Mouse (Mus musculus): ENCODE results near the gene L2hgdh.
"Not testable (repeated sequence)": the region's sequence is repeated elsewhere in the genome, so short reads cannot be mapped to it uniquely, and the experiment has no call there.

L2hgdh gene

DNA sequence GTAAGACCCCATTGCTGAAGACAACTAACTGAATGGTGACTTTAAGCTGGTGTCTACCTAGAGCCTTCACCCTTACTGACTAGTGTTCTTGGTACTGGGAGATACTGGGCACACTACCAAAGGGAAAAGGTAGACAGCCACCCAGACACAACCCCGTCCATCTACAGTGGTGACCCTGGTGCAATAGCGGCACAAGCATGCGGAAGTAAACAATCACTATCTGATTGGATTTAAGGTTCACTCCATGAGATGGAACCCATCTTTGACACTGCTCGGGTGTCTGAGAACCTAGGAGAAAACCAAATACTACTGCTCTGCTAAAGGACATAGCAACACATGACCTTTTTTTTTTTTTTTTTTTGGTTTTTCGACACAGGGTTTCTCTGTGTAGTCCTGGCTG lies 63.0 kb downstream of the L2hgdh start:
- DNase-seq, result no peak

DNA sequence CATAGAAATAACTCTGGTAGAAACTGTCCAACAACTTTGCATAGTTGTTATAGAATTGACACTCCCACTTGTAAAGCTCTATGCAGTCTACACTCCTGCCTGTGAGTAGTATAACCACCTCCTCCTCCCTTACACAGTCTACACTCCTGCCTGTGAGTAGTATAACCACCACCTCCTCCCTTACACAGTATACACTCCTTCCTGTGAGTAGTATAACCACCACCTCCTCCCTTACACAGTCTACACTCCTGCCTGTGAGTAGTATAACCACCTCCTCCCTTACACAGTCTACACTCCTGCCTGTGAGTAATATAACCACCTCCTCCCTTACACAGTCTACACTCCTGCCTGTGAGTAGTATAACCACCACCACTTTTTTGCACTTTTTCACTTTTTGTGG lies 70.7 kb downstream of the L2hgdh start:
- DNase-seq, result not testable (repeated sequence)

DNA sequence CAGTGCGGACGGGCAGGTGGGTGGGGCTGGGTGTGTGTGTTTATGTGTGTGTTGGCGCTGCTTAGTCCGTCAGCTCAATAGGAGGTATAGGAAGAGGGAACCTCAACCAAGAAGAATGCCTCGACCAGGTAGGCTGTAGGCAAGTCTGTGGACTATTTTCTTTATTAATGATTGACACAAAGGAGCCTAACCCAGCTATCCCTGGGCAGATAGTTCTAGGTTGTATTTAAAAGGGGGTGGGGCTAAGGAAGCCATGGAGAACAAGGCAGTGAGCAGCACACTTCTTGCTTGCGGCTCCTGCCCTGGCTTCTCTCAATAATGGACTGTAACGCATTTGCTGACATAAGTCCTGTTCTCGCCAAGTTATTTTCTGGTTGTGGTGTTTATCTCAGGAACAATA lies 75.2 kb downstream of the L2hgdh start:
- no peak for DNase-seq

DNA sequence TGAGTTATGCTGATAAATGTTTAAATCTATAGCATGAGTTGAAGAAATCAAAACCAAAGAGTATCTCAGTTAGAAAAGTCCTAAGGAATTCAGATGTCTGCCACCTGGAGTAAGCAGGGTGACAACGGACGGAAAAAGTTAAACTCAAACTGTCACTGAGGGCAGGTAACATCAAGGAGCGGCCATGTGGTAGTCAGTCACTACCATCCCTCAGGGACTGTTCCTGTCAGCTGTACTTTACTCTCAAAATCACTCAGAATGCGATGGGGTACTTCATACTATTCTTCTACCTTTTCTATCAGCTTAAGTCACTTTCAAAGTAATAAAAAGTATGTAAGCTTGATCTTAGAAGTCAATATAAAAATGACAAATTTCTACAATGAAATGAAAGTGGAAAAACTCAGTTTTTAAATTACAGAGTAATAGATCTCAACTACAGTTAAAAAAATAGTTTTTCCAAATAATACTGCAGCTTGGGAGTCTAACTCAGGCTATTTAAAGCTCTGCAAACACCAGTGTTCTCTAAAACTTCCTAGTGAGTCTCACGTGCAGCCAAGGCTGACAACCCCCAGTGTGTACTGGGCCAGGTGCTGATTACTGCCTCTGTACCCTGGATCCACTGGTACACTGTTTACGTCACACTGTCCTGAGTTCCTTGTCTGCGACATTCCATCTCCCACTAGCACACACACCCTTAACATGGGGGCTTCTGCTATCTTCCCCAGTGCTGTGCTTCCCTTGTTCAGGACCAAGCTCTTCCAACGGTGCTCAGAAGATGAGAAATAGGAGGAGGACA lies 78.7 kb downstream of the L2hgdh start:
- no peak for DNase-seq

DNA sequence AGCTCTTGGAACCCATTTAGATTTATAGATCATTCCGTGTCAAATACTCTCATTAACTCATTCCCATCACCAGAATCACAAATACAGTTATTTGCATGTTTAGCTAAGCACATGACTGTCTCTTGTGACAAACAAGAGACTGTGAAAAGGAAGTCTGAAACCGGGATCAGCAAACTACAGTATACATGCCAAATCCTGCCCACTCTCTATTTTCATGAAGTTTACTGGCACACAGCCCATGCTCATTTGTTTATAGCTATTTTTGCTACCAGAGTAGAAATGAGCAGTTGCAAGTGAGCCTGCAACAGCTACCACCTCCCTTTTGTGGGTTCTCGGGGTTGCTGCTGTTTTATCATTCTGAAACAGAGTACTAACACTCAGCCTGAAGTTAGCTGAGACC lies 79.8 kb downstream of the L2hgdh start:
- DNase-seq, result peak; percentile 80

DNA sequence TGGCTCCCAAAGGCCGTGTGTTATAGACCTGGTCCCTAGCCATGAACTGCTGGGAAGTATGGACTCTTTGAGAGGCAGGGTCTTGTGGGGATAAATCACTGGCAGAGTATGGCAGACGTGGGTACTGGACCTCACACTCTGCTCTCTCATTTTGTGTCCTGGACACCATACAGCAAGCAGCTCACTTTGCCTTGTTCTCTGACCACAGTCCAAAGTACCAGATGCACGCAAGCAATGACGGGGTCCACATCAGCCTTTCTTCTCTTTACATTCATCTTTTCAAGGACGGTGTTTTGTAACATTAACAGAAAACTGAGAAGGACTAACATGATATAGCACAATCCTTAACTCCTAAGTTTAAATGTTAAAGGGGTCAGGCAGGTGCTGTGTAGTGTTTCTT lies 81.8 kb downstream of the L2hgdh start:
- DNase-seq, result no peak

All from lung, postnatal 10 days (tissue).